Mouse (Mus musculus) kidney, adult 9 months (tissue): Measurements from ENCODE around the gene Ube2m.

Experiments used
- DNase-seq: peaks from one replicate; pipeline ENCODE4 v3.0.0; 2022

The Ube2m gene

DNA sequence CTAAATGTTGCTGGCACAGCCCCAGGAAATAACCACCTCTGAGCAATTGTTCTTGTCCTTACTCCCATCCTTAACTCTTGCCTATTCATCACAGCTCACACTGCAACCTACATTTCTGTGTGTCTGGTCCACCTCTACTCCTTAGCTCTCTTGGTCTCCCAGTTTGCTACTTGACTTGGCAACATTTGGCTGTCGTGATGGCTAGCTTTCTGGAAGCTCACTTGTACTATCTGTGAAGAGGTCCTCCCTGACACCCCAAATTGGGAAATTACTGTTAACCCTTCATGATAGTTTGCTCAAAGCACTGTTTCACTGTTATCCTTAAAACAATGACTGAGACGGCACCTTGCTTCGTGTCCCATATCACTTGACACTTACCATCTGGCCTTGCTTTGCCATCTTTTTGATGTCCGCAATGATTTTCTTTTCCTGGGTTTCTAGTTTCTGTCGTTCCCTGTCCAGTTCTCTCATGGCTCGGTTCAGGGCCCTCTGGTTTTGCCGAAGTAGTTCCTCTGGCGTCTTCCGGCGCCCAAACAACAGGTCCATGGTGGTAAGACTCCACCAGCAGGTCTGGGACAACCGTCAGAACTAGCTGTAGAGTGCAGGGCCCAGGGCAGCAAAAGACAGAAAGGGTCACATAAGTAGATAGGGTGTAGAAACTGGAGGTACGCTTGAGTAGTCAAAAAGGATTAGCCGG is 4.5 kb downstream of the Ube2m start:
- no peak for DNase-seq

DNA sequence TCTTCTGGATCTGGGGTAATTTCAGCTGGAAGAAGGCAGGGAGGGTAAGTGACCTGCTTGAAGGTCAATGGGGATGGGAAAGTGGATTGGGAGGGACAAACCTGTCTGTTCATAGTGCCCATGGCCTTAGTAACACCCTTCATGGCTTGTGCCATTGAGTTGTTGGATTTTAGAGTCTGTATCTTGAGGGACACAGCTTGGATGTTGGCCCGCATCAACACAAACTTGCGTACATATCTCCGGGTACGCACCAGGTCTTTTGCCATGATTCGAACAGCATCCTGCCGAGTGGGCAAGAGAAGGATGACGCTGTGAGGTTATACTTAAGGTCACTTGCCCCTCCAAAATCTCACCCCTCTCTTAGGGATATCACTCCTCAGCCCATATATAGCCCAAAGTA is 5.5 kb downstream of the Ube2m start:
- DNase-seq: no peak

DNA sequence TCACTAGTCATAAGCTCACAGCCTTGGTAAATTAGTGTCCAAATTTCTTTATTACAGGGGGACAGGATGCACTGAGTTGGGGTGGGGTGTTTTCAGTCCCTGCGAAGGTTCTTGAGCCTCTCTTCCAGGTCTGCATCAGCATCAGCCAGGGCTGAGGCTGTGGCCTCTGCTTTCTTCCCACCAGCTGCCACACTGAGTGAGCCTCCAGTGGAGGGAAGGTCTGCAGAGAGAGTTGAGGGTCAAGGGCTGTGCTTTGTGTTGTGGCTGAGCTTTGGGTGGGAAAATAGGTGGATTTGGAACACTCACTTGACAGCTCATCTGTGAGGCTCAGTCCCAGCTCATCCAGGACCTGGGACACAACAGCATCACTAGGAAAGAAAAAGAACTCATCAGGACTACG is 6.1 kb downstream of the Ube2m start:
- DNase-seq: no peak

DNA sequence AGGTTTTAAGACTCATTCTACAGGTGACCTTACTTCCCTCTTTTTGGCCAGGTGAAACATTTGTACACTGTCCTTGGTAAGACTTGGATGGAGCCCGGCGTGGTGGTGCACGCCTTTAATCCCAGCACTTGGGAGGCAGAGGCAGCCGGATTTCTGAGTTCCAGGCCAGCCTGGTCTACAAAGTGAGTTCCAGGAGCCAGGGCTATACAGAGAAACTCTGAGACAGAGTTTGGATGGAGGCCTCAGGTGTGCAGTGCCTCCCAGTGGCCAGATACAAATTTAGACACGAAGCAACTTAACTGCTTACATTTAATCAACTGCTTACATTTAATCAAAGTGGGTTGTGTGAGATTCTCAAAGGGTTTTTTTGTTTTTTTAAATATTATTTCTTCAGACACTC is 7.0 kb downstream of the Ube2m start:
- DNase-seq: no peak

DNA sequence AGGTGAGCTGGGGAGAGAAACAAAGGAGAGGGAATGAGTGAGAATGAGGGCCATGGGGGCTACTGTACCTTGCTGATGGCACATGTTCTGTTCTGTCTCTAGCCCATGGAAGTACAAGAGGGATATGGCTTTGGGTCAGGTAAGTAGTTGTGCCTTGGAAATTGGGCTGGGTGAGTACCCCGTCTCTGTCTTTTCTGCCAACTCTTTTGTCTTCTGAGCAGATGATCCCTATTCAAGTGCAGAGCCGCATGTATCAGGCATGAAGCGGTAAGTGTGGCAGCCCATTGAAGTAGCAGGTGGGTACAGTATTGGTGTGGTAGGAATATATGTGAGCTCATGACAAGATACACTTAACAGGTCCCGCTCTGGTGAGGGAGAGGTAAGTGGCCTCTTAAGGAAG is 9.1 kb downstream of the Ube2m start:
- DNase-seq: no peak

DNA sequence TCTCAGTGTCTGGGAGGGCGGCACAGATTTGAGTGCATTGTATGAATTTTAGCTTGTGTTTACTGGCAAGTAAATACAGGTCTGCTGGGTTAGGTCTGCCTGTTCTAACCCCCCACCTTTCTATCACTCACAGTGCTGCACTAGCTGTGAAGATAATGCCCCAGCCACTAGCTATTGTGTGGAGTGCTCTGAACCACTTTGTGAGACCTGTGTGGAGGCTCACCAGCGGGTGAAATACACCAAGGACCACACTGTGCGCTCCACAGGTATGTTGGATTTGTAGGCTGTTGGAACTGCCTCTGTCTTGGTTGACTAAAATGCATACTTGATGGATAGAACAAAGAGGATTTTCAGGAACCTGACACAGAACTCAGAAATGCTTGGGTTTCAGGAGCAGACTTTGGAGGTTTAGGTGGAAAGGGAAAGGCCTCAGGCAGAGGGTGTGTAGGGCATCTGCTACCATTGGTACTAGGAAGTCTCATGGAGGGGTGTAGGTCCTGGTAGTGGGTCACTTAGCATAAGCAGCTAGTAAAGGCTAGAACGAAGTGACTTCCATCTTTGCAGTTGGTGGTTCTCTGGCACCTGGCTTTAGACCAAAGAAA is 12.5 kb downstream of the Ube2m start:
- DNase-seq: no peak

DNA sequence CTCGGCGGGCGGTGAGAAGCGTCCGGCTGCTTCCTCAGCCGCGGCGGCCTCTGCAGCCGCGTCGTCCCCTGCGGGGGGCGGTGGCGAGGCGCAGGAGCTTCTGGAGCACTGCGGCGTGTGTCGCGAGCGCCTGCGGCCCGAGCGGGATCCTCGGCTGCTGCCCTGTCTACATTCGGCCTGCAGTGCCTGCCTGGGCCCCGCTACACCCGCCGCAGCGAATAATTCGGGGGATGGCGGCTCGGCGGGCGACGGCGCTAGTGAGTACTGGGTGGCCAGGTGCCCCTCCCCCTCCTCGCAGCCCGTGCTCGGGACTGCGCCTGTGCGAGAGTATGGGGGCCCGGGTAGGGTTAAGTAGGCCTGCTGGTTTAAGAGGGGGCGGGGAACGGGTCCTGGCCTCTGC is 13.3 kb downstream of the Ube2m start:
- peak; percentile 72 for DNase-seq

DNA sequence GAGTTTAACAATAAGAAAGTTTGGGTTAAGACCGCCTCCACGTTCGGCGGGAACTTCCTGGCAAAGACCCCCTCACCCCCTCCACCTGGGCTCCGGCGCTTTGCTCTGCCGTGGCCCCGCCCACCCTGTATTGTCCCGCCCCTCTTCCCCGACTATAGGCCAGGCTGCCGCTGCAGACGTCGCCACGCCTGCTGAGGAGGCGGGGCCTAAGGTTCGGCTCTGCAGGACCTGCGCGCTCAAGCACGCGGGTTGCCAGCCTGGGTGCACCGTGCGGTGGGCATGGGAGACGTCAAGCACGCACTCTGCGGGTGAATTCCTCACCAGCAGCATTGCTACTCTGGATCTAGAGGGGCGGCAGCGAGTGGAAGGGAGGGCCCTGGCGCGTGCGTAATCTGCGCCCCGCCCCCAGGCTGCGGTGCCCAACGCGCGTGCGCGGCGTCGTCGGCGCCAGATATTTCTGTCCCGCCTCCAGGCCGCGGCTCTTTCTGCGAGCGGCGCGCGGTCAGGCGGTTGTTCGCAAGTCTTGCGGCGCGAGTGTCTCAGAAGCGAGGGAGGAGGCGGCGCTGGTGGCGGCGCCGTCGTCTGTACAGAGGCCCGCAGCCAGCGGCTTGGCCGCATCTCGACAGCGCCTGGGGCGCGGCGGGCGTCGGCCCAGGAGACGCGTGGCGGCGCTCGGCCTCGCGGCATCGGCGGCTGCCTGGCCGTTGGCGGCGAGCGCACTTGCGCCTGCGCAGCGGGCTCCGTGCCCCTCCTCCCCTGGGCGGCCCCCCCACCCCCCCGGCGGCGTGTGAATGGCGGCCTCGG is 13.9 kb downstream of the Ube2m start:
- peak; percentile 94 for DNase-seq

DNA sequence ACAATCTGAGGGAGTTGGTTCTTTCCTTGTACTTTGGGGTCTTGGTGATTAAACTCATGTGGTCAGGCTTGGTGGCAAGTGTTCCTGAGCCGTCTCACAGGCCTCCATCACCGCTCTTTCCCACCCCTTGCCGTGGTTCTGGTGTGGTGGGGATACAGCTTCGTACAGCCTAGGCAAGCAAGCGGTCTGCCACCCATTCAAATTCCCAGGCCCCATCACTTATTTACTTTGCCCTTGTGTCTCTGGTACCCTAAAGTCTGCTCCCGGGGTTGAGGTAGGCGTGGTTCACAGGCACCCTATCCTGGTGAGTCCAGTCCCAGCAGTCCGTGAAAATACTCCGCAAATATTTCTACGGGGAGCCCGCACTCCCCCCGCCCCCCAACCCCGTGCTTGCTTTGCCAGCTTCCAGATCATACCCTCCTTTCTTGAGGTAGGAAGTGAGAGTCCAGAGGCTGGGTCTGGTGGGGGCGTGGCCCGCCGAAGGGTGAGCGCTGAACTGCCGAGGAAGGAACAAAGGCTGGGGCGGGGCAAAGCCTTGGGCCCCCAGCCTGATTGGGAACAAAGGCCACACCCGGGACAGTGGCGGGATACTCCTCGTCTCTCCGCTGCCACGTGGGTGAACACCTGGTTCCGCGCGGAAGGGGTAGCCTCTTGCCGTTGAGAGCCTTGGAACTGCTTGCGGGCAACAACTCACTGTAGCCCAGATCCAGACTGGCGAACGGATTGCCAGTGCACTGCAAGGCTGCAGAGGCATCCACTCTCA is 15.1 kb downstream of the Ube2m start:
- DNase-seq: peak; percentile 73

DNA sequence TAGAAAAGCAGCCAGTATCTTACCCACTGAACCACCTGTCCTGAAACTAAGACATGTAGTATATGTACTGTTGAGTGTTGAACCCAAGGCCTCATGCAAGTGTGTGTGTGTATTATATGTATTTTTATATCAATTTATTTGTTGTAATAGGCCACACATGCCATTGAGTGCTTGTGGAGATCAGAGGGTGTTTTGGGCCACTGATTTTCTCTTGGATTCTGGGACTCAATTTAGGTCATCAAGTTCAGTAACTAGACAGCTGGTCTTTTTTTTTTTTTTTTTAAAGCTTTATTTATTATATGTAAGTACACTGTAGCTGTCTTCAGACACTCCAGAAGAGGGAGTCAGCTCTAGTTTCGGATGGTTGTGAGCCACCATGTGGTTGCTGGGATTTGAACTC is 22.9 kb downstream of the Ube2m start:
- no peak for DNase-seq

DNA sequence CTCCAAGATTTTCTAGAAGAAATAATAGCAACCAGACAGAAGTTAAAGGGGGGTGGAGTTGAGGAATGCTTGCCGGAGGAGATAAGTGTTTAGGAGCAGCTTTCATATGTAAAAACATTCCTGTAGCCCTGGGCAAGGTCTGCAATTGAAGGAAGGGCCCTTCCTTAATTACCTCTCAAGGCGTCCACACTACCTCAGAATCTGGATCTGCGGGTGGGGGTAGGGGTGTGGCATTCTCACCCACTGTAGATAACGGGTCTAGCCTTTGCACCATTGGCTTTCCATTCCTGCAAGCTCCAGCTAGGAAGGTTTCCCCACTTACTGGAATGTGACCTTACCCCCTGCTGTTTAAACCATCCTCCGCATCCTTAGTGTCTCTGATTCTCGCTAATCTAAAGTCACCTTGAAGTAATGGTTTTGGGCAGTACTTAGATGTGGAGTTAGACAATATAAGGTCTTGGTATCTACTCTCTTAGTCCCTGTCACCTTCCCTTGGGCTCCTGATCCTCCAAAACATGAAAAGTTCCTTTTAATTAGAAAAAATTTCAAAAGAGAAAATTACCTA is 23.7 kb downstream of the Ube2m start:
- no peak for DNase-seq

DNA sequence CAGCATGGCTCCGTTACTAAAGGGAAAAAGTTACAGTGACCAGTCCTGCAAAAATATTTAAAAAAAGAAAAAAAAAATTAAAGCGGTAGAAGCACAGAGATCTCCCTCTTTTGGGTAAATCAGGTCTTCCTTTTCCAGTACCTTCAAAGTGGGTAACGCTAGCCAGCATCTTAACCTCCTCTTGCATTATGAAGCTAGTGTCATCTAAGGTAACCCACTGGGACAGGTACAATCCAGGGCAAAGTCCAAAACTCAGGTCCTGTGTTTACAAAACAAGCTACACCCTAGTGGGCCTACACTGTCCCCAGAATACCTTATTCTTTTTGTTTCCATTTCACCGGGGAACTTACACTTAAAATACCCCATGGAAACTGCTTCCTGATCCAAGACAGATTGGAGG is 24.4 kb downstream of the Ube2m start:
- DNase-seq: no peak

DNA sequence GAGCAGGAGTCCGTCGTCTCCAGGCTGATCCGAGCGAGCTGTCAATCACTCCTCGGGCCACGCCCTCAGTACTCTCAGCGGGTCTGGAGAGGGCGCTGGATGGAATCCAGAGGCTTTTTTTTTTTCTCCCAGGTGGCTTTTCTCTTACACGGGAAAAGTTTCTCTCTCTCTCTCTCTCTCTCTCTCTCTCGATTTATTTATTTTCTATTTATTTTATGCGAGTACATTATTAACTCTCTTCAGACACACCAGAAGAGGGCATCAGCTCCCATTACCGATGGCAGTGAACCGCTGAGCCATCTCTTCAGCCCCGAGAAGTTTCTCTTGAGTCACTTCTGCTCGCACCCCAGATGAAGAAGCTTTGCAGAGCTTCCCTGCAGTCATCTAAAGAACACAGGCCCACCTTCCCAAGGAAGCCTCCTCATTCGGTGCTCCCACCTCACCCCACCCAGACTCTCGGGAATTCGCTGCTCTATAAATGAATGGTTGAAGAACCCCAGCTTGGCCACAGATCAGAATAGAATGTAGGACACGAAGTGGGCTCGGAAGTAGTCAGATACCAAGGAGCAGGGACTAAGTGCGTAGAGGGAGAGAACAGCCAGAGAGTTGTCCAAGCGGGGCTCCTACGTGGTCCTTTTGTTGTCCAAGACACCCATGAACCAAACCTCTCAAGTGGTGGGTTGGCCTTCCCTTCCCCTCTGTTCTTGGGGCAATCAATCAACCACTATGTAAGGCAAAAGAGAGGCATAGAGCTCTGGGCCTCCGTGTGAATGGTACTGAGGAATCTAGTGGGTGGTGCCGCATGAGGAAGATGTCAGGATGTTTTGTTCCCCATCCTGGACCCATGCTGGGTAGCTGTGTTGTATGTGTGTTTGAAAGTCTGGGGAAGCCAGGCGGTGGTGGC is 27.8 kb downstream of the Ube2m start, which contains the start of gene Zbtb45:
Zbtb45 (minus strand) TSS at position 30 of the 904 bp plus-strand sequence.
- DNase-seq: no peak

DNA sequence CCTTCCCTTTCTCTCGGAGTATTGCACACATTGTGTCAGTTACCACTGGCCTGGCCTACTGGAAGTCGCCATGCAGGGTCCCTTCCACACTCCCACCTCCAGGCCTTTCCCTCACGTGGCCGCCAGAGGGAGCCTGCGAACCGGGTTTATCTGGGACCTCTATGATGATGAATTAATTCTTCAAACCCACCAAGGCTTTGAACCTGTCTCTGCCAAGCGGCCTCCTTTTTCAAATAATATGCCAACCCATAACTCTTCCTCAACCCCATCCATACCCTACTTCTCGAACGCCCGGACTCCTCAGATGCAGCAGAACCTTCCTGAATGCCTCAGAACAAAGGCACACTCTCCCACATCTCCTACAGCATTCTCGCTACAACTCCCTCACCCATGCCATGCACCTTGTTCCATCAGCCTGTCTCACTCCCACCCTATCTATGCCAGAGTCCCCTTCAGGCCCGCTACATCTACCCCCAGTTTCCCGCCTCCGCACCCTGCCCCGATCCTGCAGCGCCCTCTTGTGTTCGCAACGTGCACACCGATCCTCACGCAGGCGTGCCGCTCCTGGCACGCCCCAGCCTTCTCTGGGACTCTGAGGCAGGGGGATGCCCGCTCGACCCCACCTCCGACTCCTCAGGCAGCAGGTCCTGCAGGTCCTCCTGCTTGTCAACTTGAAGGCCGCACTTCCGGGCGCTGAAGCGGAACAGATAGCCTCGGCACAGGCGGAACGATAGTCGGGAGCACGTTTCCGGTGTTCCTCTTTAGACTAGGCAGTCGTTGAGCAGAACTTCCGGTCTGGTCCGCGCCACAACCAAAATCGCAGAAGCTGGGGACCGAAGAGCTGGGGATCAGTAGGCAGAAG is 28.7 kb downstream of the Ube2m start:
- DNase-seq: peak; percentile 97

DNA sequence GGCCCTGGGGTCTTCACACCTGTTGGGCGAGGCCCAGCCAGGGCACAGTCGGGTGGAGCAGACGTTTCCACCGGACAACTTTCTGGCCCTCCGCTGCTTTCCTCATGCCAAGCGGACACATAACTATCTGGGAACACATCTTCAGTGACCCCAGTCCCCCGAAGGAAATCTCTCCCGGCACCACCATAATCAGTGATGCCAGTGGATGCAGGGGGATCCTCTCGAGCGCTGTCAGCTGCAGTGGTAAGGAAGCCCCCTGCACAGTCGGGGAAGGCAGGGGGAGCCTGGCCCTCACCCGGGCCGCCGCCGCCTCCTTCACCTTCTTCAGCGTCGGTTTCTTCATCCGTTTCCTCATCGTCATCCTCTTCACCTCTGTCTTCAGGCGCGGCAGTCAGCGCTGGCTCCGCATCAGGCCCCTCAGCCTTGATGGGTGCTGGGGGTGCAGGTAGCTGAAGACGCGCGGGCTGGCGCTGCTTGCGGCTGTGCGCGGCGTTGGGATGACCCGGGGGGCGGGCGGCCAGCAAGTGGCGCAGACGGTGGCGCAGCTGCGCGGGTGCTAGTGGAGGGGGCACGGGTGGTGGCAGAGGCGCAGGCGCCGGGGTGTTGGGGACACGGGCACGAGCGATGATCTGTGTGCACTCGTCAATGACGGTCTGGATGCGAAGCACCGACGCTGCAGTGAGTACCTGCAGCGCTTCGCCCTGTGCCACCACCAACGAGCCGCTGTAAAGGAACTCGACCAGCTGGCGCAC is 30.6 kb downstream of the Ube2m start:
- no peak for DNase-seq

DNA sequence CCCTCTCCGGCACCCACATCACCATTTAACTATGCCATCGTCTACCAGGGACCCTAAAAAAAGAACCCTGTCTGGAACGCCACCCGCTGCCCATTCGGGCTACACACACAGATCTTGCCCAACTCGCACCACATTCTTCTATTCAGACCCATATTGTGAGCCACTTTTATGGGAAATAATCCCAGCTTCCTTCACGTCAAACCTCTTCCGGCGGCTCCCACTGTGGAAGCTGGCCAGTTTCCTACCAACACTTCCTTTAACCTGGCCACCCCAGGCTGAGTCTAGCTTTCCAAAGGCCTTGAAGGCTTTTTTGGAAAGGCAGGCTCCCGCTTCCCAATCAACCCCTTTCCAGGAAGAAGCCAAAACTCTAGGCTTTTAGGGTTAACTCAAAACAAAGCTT is 31.5 kb downstream of the Ube2m start:
- peak; percentile 27 for DNase-seq

DNA sequence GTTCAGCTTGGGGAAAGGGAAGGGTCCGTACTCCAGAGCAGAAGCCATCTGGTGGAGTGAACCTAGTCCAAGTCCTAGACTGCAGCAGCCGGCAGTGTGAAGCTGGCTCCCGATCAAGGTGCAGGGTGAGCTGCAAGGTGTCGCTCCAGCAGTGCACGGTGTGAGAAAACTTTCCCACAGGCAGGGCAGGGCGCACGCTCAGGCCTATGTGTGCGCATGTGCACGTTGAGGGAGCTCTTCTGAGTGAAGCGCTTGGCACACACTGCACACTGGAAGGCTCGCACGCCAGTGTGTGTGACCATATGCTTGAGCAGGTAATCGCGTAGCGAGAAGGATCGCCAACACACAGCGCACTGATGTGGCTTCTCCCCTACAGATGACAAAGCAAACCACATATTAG is 32.1 kb downstream of the Ube2m start:
- DNase-seq: no peak

DNA sequence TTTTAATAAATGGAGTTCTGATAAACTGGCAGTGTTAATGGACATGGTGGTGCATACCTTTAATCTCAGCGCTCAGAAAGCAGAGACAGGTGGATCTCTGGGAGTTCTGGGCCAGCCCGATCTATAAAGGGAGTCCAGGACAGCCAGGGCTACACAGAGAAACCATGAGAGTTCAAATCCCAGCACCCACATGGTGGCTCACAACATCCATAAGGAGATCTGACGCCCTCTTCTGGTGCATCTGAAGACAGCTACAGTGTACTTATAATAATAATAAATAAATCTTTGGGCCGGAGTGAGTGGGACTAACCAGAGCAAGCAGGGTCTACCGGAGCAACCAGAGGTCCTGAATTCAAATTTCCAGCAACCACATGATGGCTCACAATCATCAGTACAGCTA is 34.7 kb downstream of the Ube2m start:
- no peak for DNase-seq

DNA sequence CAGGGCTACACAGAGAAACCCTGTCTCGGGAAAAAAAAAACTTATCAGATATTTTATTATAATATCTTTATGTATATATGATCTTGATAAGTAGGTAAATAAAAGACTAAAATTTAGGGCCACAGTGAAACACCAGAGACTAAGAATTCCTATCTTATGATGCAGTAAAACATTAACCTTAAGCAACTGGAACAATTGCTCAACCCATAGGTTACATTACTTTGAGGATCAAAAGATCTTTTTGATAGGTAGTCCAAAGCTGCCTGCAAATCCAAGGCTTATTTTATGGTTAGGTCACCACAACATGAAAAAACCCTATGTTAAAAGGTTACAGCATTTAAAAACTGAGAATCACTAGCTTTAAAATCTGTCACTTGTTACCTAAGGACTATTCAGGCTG is 36.5 kb downstream of the Ube2m start:
- no peak for DNase-seq

DNA sequence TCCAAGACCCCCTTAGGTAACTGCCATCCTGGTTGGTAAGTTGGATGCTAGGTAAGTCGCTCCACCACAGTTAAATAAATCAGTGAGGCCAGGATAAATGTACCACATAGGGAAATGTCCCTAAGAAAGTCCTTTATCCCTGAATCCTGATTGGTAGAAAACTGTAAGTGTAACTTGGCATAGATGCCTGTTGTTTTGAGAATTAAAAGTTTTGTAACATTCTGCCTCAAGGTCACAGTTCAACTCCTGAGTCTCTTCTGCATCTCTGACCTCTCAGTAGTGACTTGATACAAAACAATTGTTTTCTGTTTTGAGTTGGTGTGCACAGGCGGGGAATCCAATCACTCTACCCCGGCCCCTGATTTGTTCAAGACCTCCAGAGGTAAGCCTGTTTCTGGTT is 39.2 kb downstream of the Ube2m start, which contains the start of gene Trim28:
Trim28 (plus strand) TSS at position 264 of the 400 bp plus-strand sequence.
- no peak for DNase-seq
